Mouse (Mus musculus) hindbrain, postnatal 0 days (tissue): Measurements from ENCODE around the gene Dynlrb2. TPM values are rescaled to one million over a fixed set of nuclear protein-coding genes. Genes with fewer than 3 reads are reported as not detected.
A peak's percentile ranks its signal among the peaks of the same experiment; 100 is the strongest.

ENCODE experiments used
- ATAC-seq: fragments of 200-750 bp; cut with Nextera tagmentation; 2 replicates; pipeline ENCODE4 v1.8.0; 2017; ENCODE audit warnings: mild to moderate bottlenecking, moderate TSS enrichment, moderate library complexity
- DNase-seq: peaks from one replicate; pipeline ENCODE4 v3.0.0-alpha.2; 2015; ENCODE audit warnings: low spot score
- H3K27ac ChIP-seq: fragments of 300-500 bp; sonication (generic); 2 replicates; pipeline ENCODE4 v1.5.1; 2014; ENCODE audit warnings: mild to moderate bottlenecking
- H3K27me3 ChIP-seq: fragments of 300-500 bp; sonication (generic); 2 replicates; pipeline ENCODE4 v1.6.1; 2014; ENCODE audit warnings: low read length, mixed read lengths; ENCODE audit not compliant: insufficient read depth
- H3K36me3 ChIP-seq: fragments of 300-500 bp; sonication (generic); 2 replicates; pipeline ENCODE4 v1.6.1; 2014; ENCODE audit warnings: low read length, mixed read lengths; ENCODE audit not compliant: insufficient read depth
- H3K4me1 ChIP-seq: fragments of 300-500 bp; sonication (generic); 2 replicates; pipeline ENCODE4 v1.6.1; 2014; ENCODE audit warnings: antibody characterized with exemption, low read length, mixed read lengths; ENCODE audit not compliant: insufficient read depth
- H3K4me2 ChIP-seq: fragments of 300-500 bp; sonication (generic); 2 replicates; pipeline ENCODE4 v1.6.1; 2014; ENCODE audit warnings: low read depth, mild to moderate bottlenecking, low read length, moderate library complexity, mixed read lengths
- H3K4me3 ChIP-seq: fragments of 300-500 bp; sonication (generic); 2 replicates; pipeline ENCODE4 v1.5.1; 2014; ENCODE audit warnings: low read length
- H3K9ac ChIP-seq: fragments of 300-500 bp; sonication (generic); replicated peaks from 2 replicates; pipeline ENCODE4 v1.6.1; 2014; ENCODE audit warnings: mild to moderate bottlenecking, low read length, moderate library complexity, mixed read lengths
- H3K9me3 ChIP-seq: fragments of 300-500 bp; sonication (generic); 2 replicates; pipeline ENCODE4 v1.6.1; 2016; ENCODE audit warnings: low read length, mixed read lengths
- CTCF ChIP-seq: IDR thresholded peaks from 2 replicates; pipeline ENCODE4 v1.5.1; 2016; ENCODE audit warnings: antibody characterized with exemption, control low read depth, low read depth
- WGBS: fragments of 180-500 bp; shearing (Covaris S2); extraction: QIAGEN DNeasy Blood & Tissue Kit; methylation state at CpG from one replicate; pipeline ENCODE4 v1.1.7; 2014; 5-methylcytosine and 5-hydroxymethylcytosine counted together
- polyA plus RNA-seq: library from polyadenylated mRNA; unstranded; fragments of >200 nt; fragmentation: Nextera tagmentation; extraction: Ambion mirVana; gene quantifications from 2 replicates; pipeline ENCODE4 v1.2.1, GENCODE M21; 2015
- total RNA-seq: library from RNA; depleted of rRNA; stranded (reverse); fragments of >200 nt; gene quantifications from 2 replicates; pipeline ENCODE4 v1.2.3, GENCODE M21; 2014; rRNA removed

The Dynlrb2 gene
- total RNA-seq (5.9 and 13.7 TPM in 2 replicates), polyA plus RNA-seq (20.2 and 26.3 TPM in 2 replicates)

- Histone ChIP-seq H3K4me2 (peak within 1 kb of the TSS; percentile 85), H3K9ac (peak within 1 kb of the TSS; percentile 35; the same call in 1 of the 2 replicates), H3K4me1 (no peaks in the 10 kb centered on the region), H3K36me3 (no peaks in the 10 kb centered on the region), H3K9me3 (no peaks in the 10 kb centered on the region), H3K4me3 (peak within 1 kb of the TSS; percentile 44), H3K27ac (no peak within 1 kb of the TSS), H3K27me3 (no peaks in the 10 kb centered on the region)
- ATAC-seq (peak; percentile 97), DNase-seq (peak; percentile 98)
- whole genome bisulfite sequencing: 7% methylated on average over 19 of the region's 19 CpGs
- TF ChIP-seq CTCF: peak; percentile 20
These were observed at the start of gene Dynlrb2 for GRCm38 (mm10) chr8:116504477-116505120. TSS of gene Dynlrb2 (plus strand) at chr8:116504974.

- Histone ChIP-seq H3K27me3 (no peaks in the 10 kb centered on the region), H3K27ac (no peak overlapping the region), H3K9ac (no peak overlapping the region), H3K36me3 (no peaks in the 10 kb centered on the region), H3K4me3 (no peak overlapping the region), H3K4me2 (no peak overlapping the region), H3K4me1 (no peaks in the 10 kb centered on the region), H3K9me3 (no peaks in the 10 kb centered on the region)
- DNase-seq: no peak
- no peak for TF ChIP-seq CTCF
- ATAC-seq: no peak
- WGBS: 72% methylated on average over 11 of the region's 11 CpGs
These were observed 46.2 kb upstream of the Dynlrb2 start for GRCm38 (mm10) chr8:116458569-116458968.

GRCm38 (mm10) chr8:116461472-116461871 lies 43.3 kb upstream of the Dynlrb2 start:
- no peak overlapping the region for H3K9ac ChIP-seq
- no peak for TF ChIP-seq CTCF
- no peaks in the 10 kb centered on the region for H3K9me3 ChIP-seq
- H3K4me3 ChIP-seq: no peak overlapping the region
- ATAC-seq (no peak), DNase-seq (no peak)
- H3K4me2 ChIP-seq: no peak overlapping the region
- no peaks in the 10 kb centered on the region for H3K36me3 ChIP-seq
- no peaks in the 10 kb centered on the region for H3K27me3 ChIP-seq
- H3K27ac ChIP-seq: no peak overlapping the region
- 76% methylated on average over 4 of the region's 4 CpGs for WGBS
- H3K4me1 ChIP-seq: no peaks in the 10 kb centered on the region

- Histone ChIP-seq H3K27ac (no peak overlapping the region), H3K4me3 (no peak overlapping the region), H3K4me1 (no peaks in the 10 kb centered on the region), H3K4me2 (no peak overlapping the region), H3K9ac (no peak overlapping the region), H3K9me3 (no peaks in the 10 kb centered on the region), H3K36me3 (no peaks in the 10 kb centered on the region), H3K27me3 (no peaks in the 10 kb centered on the region)
- TF ChIP-seq CTCF: no peak
- DNase-seq: no peak
- ATAC-seq: no peak
- 79% methylated on average over 7 of the region's 7 CpGs for WGBS
These were observed 38.2 kb upstream of the Dynlrb2 start for GRCm38 (mm10) chr8:116466586-116466985.

- no peaks in the 10 kb centered on the region for H3K27me3 ChIP-seq
- no peak overlapping the region for H3K9ac ChIP-seq
- no peak for TF ChIP-seq CTCF
- 70% methylated on average over 1 of the region's 1 CpGs for WGBS
- no peak overlapping the region for H3K4me2 ChIP-seq
- no peak for ATAC-seq
- DNase-seq: no peak
- no peak overlapping the region for H3K27ac ChIP-seq
- no peaks in the 10 kb centered on the region for H3K4me1 ChIP-seq
- H3K4me3 ChIP-seq: no peak overlapping the region
- H3K9me3 ChIP-seq: no peaks in the 10 kb centered on the region
- H3K36me3 ChIP-seq: no peaks in the 10 kb centered on the region
These were observed 37.7 kb upstream of the Dynlrb2 start for GRCm38 (mm10) chr8:116467027-116467426.

- Histone ChIP-seq H3K9me3 (no peaks in the 10 kb centered on the region), H3K27me3 (no peaks in the 10 kb centered on the region), H3K9ac (no peak overlapping the region), H3K4me3 (no peak overlapping the region), H3K27ac (no peak overlapping the region), H3K4me2 (no peak overlapping the region), H3K36me3 (no peaks in the 10 kb centered on the region), H3K4me1 (no peaks in the 10 kb centered on the region)
- 88% methylated on average over 9 of the region's 9 CpGs for WGBS
- ATAC-seq: no peak
- DNase-seq: no peak
- no peak for TF ChIP-seq CTCF
These were observed 26.8 kb upstream of the Dynlrb2 start for GRCm38 (mm10) chr8:116477941-116478340.

GRCm38 (mm10) chr8:116478681-116479080 lies 26.1 kb upstream of the Dynlrb2 start:
- Histone ChIP-seq H3K4me3 (no peak overlapping the region), H3K36me3 (no peaks in the 10 kb centered on the region), H3K4me1 (no peaks in the 10 kb centered on the region), H3K9me3 (no peaks in the 10 kb centered on the region), H3K9ac (no peak overlapping the region), H3K4me2 (no peak overlapping the region), H3K27ac (no peak overlapping the region), H3K27me3 (no peaks in the 10 kb centered on the region)
- ATAC-seq: no peak
- no peak for TF ChIP-seq CTCF
- DNase-seq: no peak
